Mouse (Mus musculus): ENCODE results near the gene Senp8.

- TF ChIP-seq FLI1 (IDR thresholded peaks at IDR 0.05; ENCODE audit: low read length): no peak
- TF ChIP-seq GATA1 (IDR thresholded peaks at IDR 0.05; ENCODE audit: borderline replicate concordance, low read length): no peak
Observed at GRCm38 (mm10) chr9:59716275-59716898, 34.1 kb downstream of the Senp8 start.
